Mouse (Mus musculus) heart, embryonic 12.5 days (tissue): Measurements from ENCODE around the gene Cox7a1. TPM values are rescaled to one million over a fixed set of nuclear protein-coding genes. Genes with fewer than 3 reads are reported as not detected.
"Not testable (repeated sequence)": the region's sequence is repeated elsewhere in the genome, so short reads cannot be mapped to it uniquely, and the experiment has no call there.

Experiments
- ATAC-seq: fragments of 200-750 bp; cut with Nextera tagmentation; 2 replicates; pipeline ENCODE4 v1.8.0; 2017; ENCODE audit warnings: moderate TSS enrichment, moderate library complexity; ENCODE audit not compliant: insufficient number of reproducible peaks, low FRiP score
- H3K27ac ChIP-seq: fragments of 300-500 bp; sonication (generic); 2 replicates; pipeline ENCODE4 v1.5.1; 2016; ENCODE audit warnings: mild to moderate bottlenecking, moderate library complexity; ENCODE audit not compliant: poor library complexity, severe bottlenecking
- H3K27me3 ChIP-seq: fragments of 300-500 bp; sonication (generic); replicated peaks from 2 replicates; pipeline ENCODE4 v1.6.1; 2016; ENCODE audit warnings: mild to moderate bottlenecking, moderate library complexity
- H3K36me3 ChIP-seq: fragments of 300-500 bp; sonication (generic); 2 replicates; pipeline ENCODE4 v1.6.1; 2016; ENCODE audit warnings: mild to moderate bottlenecking, moderate library complexity
- H3K4me1 ChIP-seq: fragments of 300-500 bp; sonication (generic); replicated peaks from 2 replicates; pipeline ENCODE4 v1.6.1; 2016; ENCODE audit warnings: mild to moderate bottlenecking
- H3K4me2 ChIP-seq: fragments of 300-500 bp; sonication (generic); 2 replicates; pipeline ENCODE4 v1.6.1; 2016; ENCODE audit warnings: mild to moderate bottlenecking, moderate library complexity
- H3K4me3 ChIP-seq: fragments of 300-500 bp; sonication (generic); 2 replicates; pipeline ENCODE4 v1.5.1; 2016; ENCODE audit warnings: mild to moderate bottlenecking
- H3K9ac ChIP-seq: fragments of 300-500 bp; sonication (generic); 2 replicates; pipeline ENCODE4 v1.6.1; 2016; ENCODE audit warnings: mild to moderate bottlenecking, moderate library complexity
- H3K9me3 ChIP-seq: fragments of 300-500 bp; sonication (generic); replicated peaks from 2 replicates; pipeline ENCODE4 v1.6.1; 2016; ENCODE audit warnings: mild to moderate bottlenecking, moderate library complexity
- WGBS: fragments of 180-500 bp; shearing (Covaris S2); methylation state at CpG from one replicate; pipeline ENCODE4 v1.1.7; 2016; 5-methylcytosine and 5-hydroxymethylcytosine counted together
- polyA plus RNA-seq: library from polyadenylated mRNA; unstranded; fragments of >200 nt; fragmentation: Nextera tagmentation; extraction: Ambion mirVana; gene quantifications from 2 replicates; pipeline ENCODE4 v1.2.1, GENCODE M21; 2016

Cox7a1 gene
- polyA plus RNA-seq, 1 experiment from 2014 or later = 300 TPM

DNA sequence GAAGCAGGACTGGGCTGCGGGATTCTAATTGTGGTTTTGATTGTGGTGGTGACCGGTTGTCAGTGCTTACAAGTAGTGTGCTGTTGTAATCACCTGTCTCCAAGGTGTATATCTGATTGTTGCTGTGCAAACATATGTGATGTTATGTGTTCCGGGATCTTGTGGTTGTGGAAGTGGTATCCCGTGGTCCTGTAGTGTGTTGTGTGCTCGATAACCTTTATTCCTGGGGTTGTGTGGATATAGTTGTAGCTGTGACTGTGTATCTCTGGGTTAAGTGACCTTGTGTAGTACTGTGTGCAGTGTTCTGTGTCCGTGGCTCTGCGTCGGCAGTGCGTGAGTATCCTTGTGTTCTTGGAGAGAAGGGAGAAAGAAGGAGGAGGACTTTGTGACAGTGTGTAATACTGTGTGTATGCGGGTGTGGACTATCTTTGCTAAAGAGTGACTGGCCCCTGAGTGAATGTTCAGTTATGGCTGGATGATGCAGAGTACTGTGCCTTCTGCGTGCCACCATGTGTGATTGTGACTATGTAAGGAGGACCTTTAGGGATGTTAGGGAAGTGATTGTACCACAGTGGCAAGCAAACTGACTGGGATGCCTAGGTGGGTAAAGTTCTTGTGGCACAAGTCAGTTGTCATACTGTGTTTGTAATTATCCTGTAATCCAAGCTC is 13.5 kb upstream of the Cox7a1 start:
- ATAC-seq = peak; percentile 14; the same call in 1 of the 2 replicates
- 23% methylated on average over 11 of the region's 11 CpGs for WGBS
- Histone ChIP-seq H3K4me3 (peak overlapping the region; percentile 87), H3K36me3 (peaks cover 27% of the 10 kb centered on the region), H3K9ac (peak overlapping the region; percentile 94), H3K9me3 (peaks cover 3% of the 10 kb centered on the region; the same call in 1 of the 2 replicates), H3K4me1 (peaks cover 22% of the 10 kb centered on the region), H3K27ac (0 out of 2 replicates have a peak overlapping the region, but pooled peaks have one; percentile 94), H3K4me2 (peak overlapping the region; percentile 69), H3K27me3 (no peaks in the 10 kb centered on the region)

DNA sequence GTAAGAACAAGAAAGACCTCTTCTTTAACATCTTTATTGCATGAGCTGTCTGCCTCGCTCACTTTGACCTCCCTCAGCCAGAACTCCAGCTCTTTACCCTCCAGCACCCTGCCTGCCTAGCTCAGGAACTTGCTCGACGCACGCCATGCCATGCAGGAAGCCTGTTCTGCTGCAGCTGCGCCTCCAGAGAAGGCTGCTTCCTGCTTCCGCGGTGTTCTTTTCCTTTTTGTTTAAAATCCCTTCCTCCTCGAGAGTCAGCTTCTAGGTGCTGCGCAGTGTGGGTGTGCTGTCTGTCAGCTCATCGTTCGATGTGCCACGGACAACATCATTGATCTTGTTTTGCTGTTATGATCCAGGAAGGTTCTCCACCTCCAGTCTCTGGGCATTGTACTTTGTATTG is 7.5 kb upstream of the Cox7a1 start:
- Histone ChIP-seq H3K36me3 (peaks cover 33% of the 10 kb centered on the region), H3K4me3 (no peak overlapping the region), H3K4me2 (no peak overlapping the region), H3K4me1 (no peaks in the 10 kb centered on the region), H3K27me3 (no peaks in the 10 kb centered on the region), H3K27ac (no peak overlapping the region), H3K9me3 (no peaks in the 10 kb centered on the region), H3K9ac (no peak overlapping the region)
- no peak for ATAC-seq
- WGBS = 76% methylated on average over 12 of the region's 12 CpGs

GRCm38 (mm10) chr7:30178256-30178655 is 5.7 kb upstream of the Cox7a1 start:
- Histone ChIP-seq H3K27me3 (no peaks in the 10 kb centered on the region), H3K4me1 (no peaks in the 10 kb centered on the region), H3K4me2 (no peak overlapping the region), H3K9me3 (no peaks in the 10 kb centered on the region), H3K27ac (no peak overlapping the region), H3K36me3 (peaks cover 33% of the 10 kb centered on the region), H3K4me3 (no peak overlapping the region), H3K9ac (no peak overlapping the region)
- WGBS = 54% methylated on average over 11 of the region's 11 CpGs
- no peak for ATAC-seq

DNA sequence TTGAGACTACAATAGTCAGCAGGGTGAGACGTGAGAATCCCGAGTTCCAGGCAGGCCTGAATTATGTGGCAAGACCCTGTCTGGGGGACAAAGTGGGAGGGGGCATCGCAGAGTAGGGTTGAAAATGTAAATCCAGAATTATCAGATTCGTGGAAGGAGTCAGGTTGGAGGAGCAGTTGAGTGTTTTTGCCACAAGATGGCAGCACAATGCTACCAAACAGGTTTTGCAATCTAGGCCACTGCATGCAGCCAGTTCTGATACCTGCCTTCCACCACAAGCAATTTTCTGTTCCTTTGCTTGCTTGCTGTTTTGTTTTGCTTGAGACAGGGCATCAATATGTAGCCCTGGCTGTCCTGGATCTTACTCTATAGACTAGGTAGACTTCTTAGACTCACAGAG is 2.6 kb upstream of the Cox7a1 start:
- no peak overlapping the region for H3K4me2 ChIP-seq
- no peaks in the 10 kb centered on the region for H3K9me3 ChIP-seq
- H3K4me3 ChIP-seq = no peak overlapping the region
- H3K27ac ChIP-seq = no peak overlapping the region
- H3K9ac ChIP-seq = no peak overlapping the region
- no peak for ATAC-seq
- 3% methylated on average over 4 of the region's 4 CpGs for WGBS
- H3K27me3 ChIP-seq = no peaks in the 10 kb centered on the region
- H3K4me1 ChIP-seq = peaks cover 22% of the 10 kb centered on the region
- H3K36me3 ChIP-seq = peaks cover 36% of the 10 kb centered on the region

DNA sequence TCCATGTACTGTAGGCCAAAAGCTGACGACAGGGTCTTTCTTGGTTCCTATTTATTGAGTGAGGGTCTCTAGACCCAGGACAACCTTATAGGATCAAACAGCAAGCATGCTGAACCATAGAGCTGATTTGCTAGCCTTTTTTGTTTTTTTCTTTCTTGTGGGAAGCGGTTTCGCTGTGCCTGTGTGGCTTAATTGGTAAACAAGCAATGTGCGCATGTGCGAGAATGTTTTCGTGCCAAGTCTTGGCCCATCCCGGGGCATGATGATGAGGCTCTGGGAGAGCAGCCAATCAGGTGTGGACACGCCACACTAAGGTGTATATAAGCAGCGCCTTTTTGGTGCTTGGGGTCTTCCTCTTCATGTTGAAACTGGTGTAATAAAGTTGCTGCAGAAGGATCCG is 2.0 kb upstream of the Cox7a1 start:
- H3K27me3 ChIP-seq, H3K9ac ChIP-seq, H3K9me3 ChIP-seq, ATAC-seq, H3K27ac ChIP-seq, H3K4me2 ChIP-seq, H3K4me3 ChIP-seq: not testable (repeated sequence)
- peaks cover 22% of the 10 kb centered on the region for H3K4me1 ChIP-seq
- 91% methylated on average over 10 of the region's 10 CpGs for WGBS
- peaks cover 36% of the 10 kb centered on the region for H3K36me3 ChIP-seq

- Histone ChIP-seq H3K36me3 (peaks cover 39% of the 10 kb centered on the region), H3K4me1 (peaks cover 22% of the 10 kb centered on the region), H3K4me2 (peak overlapping the region; percentile 64), H3K4me3 (peak overlapping the region; percentile 42; the same call in 1 of the 2 replicates)
- H3K9me3 ChIP-seq, H3K27ac ChIP-seq, H3K9ac ChIP-seq, H3K27me3 ChIP-seq, ATAC-seq: not testable (repeated sequence)
- 65% methylated on average over 7 of the region's 7 CpGs for WGBS
Measured at GRCm38 (mm10) chr7:30183189-30183588, 755 bp upstream of the Cox7a1 start.

GRCm38 (mm10) chr7:30184641-30185348 is 851 bp downstream of the Cox7a1 start:
- Histone ChIP-seq H3K36me3 (peaks cover 46% of the 10 kb centered on the region), H3K4me1 (peaks cover 22% of the 10 kb centered on the region), H3K27me3 (no peaks in the 10 kb centered on the region), H3K9me3 (no peaks in the 10 kb centered on the region), H3K4me3 (peak overlapping the region; percentile 42), H3K27ac (0 out of 2 replicates have a peak overlapping the region, but pooled peaks have one; percentile 17), H3K9ac (peak overlapping the region; percentile 67), H3K4me2 (peak overlapping the region; percentile 64)
- 66% methylated on average over 13 of the region's 13 CpGs for WGBS
- ATAC-seq = no peak

- no peak for ATAC-seq
- Histone ChIP-seq H3K36me3 (peaks cover 75% of the 10 kb centered on the region), H3K4me3 (no peak overlapping the region), H3K4me2 (no peak overlapping the region), H3K9ac (no peak overlapping the region), H3K9me3 (no peaks in the 10 kb centered on the region), H3K27ac (no peak overlapping the region), H3K27me3 (no peaks in the 10 kb centered on the region), H3K4me1 (peaks cover 31% of the 10 kb centered on the region)
- WGBS = 70% methylated on average over 12 of the region's 12 CpGs
Measured at GRCm38 (mm10) chr7:30188344-30189115, 4.6 kb downstream of the Cox7a1 start.

DNA sequence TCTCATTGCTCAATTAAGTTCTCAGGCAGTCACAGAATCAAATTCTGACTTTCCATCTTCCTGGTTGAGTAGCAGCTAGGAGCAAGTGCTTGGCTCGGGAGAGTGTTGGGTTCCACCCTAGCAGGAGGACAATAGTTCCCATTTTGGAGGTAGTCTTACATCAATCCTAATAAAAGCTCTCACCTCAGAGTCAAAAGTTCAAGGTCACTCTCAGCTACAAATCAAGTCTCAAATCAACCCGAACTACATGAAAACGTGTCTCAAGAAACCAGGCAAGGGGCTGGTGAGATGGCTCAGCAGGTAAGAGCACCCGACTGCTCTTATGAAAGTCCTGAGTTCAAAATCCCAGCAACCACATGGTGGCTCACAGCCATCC is 5.2 kb downstream of the Cox7a1 start:
- Histone ChIP-seq H3K9ac (no peak overlapping the region), H3K4me2 (no peak overlapping the region), H3K9me3 (no peaks in the 10 kb centered on the region), H3K27ac (no peak overlapping the region), H3K27me3 (no peaks in the 10 kb centered on the region), H3K4me3 (no peak overlapping the region), H3K4me1 (peaks cover 27% of the 10 kb centered on the region), H3K36me3 (peaks cover 75% of the 10 kb centered on the region)
- no peak for ATAC-seq
- 79% methylated on average over 4 of the region's 4 CpGs for WGBS

- no peak overlapping the region for H3K27ac ChIP-seq
- H3K9ac ChIP-seq = no peak overlapping the region
- no peaks in the 10 kb centered on the region for H3K9me3 ChIP-seq
- peaks cover 55% of the 10 kb centered on the region for H3K36me3 ChIP-seq
- no peak for ATAC-seq
- WGBS = 87% methylated on average over 12 of the region's 12 CpGs
- no peak overlapping the region for H3K4me2 ChIP-seq
- no peaks in the 10 kb centered on the region for H3K27me3 ChIP-seq
- H3K4me1 ChIP-seq = peaks cover 15% of the 10 kb centered on the region
- H3K4me3 ChIP-seq = 0 out of 2 replicates have a peak overlapping the region, but pooled peaks have one; percentile 66
Measured at GRCm38 (mm10) chr7:30192088-30192487, 8.1 kb downstream of the Cox7a1 start.

DNA sequence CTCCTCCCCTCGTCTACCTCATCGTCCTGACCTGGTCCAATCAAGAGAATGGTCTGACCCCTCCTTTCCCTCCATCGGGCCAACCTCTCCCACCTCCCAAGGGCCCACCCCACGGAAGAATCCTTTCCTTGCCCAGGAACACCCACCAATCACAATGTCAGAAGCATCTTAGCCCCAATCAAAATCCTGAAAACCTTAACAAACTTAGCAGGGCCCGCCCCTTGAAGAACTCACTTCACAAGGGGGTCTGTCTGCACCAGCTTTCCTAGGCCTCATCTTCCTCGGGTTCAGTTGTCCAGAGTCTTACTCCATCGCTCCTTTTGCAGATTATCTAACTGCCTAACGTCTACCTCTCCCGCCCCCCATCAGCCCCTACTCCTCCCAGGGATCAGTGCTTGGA is 9.1 kb downstream of the Cox7a1 start:
- 28% methylated on average over 9 of the region's 9 CpGs for WGBS
- peak overlapping the region; percentile 66 for H3K4me3 ChIP-seq
- no peaks in the 10 kb centered on the region for H3K27me3 ChIP-seq
- peaks cover 15% of the 10 kb centered on the region for H3K4me1 ChIP-seq
- ATAC-seq = no peak
- peak overlapping the region; percentile 89 for H3K9ac ChIP-seq
- peak overlapping the region; percentile 86 for H3K4me2 ChIP-seq
- H3K27ac ChIP-seq = 0 out of 2 replicates have a peak overlapping the region, but pooled peaks have one; percentile 87
- no peaks in the 10 kb centered on the region for H3K9me3 ChIP-seq
- peaks cover 46% of the 10 kb centered on the region for H3K36me3 ChIP-seq
